Mouse (Mus musculus) liver, adult 2 months (tissue): ENCODE data around the gene Ppp1r14a. TPM values are rescaled to one million over a fixed set of nuclear protein-coding genes. Genes with fewer than 3 reads are reported as not detected.
A peak's percentile ranks its signal among the peaks of the same experiment; 100 is the strongest.

Experiments
- DNase-seq: peaks from one replicate; pipeline ENCODE4 v3.0.0-alpha.2; 2011; ENCODE audit warnings: low read depth, low spot score; ENCODE audit errors: extremely low read depth
- H3K27ac ChIP-seq: fragments of 200-500 bp; replicated peaks from 2 replicates; pipeline ENCODE4 v1.5.1; 2012; ENCODE audit warnings: low read depth, mild to moderate bottlenecking, control low read depth, inconsistent platforms, low read length; ENCODE audit not compliant: insufficient read depth
- H3K27me3 ChIP-seq: fragments of 200-500 bp; 2 replicates; pipeline ENCODE4 v1.6.1; 2012; ENCODE audit warnings: mild to moderate bottlenecking, moderate library complexity, low read length, inconsistent platforms; ENCODE audit not compliant: control insufficient read depth, insufficient read depth
- H3K36me3 ChIP-seq: fragments of 200-500 bp; 2 replicates; pipeline ENCODE4 v1.6.1; 2012; ENCODE audit warnings: low read length, inconsistent platforms; ENCODE audit not compliant: control insufficient read depth, insufficient read depth
- H3K4me1 ChIP-seq: fragments of 200-500 bp; 2 replicates; pipeline ENCODE4 v1.6.1; 2011; ENCODE audit warnings: low read length; ENCODE audit not compliant: control insufficient read depth, insufficient read depth
- H3K4me3 ChIP-seq: fragments of 200-500 bp; 2 replicates; pipeline ENCODE4 v1.5.1; 2011; ENCODE audit warnings: low read depth, mild to moderate bottlenecking, control low read depth, low read length, moderate library complexity; ENCODE audit not compliant: insufficient read depth
- H3K79me2 ChIP-seq: fragments of 200-500 bp; 2 replicates; pipeline ENCODE4 v1.6.1; 2012; ENCODE audit warnings: inconsistent platforms, mild to moderate bottlenecking, low read length, moderate library complexity; ENCODE audit not compliant: control insufficient read depth, insufficient read depth
- H3K9ac ChIP-seq: fragments of 200-500 bp; 2 replicates; pipeline ENCODE4 v1.6.1; 2012; ENCODE audit warnings: low read depth, mild to moderate bottlenecking, control low read depth, inconsistent platforms, low read length
- CTCF ChIP-seq: fragments of 200-500 bp; IDR thresholded peaks from 2 replicates; pipeline ENCODE4 v1.5.1; 2011; ENCODE audit warnings: low read depth, low read length, control low read depth
- POLR2A ChIP-seq: fragments of 200-500 bp; IDR thresholded peaks from 2 replicates; pipeline ENCODE4 v1.6.1; 2011; ENCODE audit warnings: low read length, control low read depth; ENCODE audit not compliant: insufficient read depth; ENCODE audit errors: extremely low read depth
- WGBS: fragments of 180-500 bp; shearing (Covaris S2); methylation state at CpG from one replicate; pipeline ENCODE4 v1.1.7; 2018; 5-methylcytosine and 5-hydroxymethylcytosine counted together
- polyA plus RNA-seq: library from polyadenylated mRNA; depleted of rRNA; stranded (reverse); fragments of >200 nt; gene quantifications from 2 replicates; pipeline ENCODE4 v1.2.3, GENCODE M21; 2012
- total RNA-seq: library from RNA; depleted of rRNA; stranded (reverse); fragments of >200 nt; gene quantifications from 2 replicates; pipeline ENCODE4 v1.2.3, GENCODE M21; 2014

Ppp1r14a gene
- total and polyA plus RNA-seq, 2 experiments: 1.0 to 5.0 TPM

GRCm38 (mm10) chr7:29247706-29248105 lies 41.4 kb upstream of the Ppp1r14a start:
- Histone ChIP-seq H3K79me2 (no peaks in the 10 kb centered on the region), H3K27me3 (no peaks in the 10 kb centered on the region), H3K9ac (peak overlapping the region; percentile 79), H3K4me3 (peak overlapping the region; percentile 76), H3K27ac (peak overlapping the region; percentile 78), H3K4me1 (peaks cover 13% of the 10 kb centered on the region; the same call in 1 of the 2 replicates), H3K36me3 (no peaks in the 10 kb centered on the region)
- TF ChIP-seq POLR2A (no peak), CTCF (no peak)
- 12% methylated on average over 19 of the region's 19 CpGs for WGBS
- peak; percentile 40 for DNase-seq

GRCm38 (mm10) chr7:29248261-29248841 lies 40.8 kb upstream of the Ppp1r14a start, which contains the start of gene 2200002D01Rik:
Gene 2200002D01Rik, minus strand, starts transcription at chr7:29248466.
- DNase-seq: peak; percentile 70
- Histone ChIP-seq H3K79me2 (no peaks in the 10 kb centered on the region), H3K36me3 (no peaks in the 10 kb centered on the region), H3K27ac (peak within 1 kb of the TSS; percentile 78), H3K4me3 (peak within 1 kb of the TSS; percentile 76), H3K9ac (peak within 1 kb of the TSS; percentile 79), H3K4me1 (peaks cover 13% of the 10 kb centered on the region; the same call in 1 of the 2 replicates), H3K27me3 (no peaks in the 10 kb centered on the region)
- TF ChIP-seq POLR2A (no peak), CTCF (peak; percentile 29; the same call in 1 of the 2 replicates)
- 22% methylated on average over 20 of the region's 20 CpGs for WGBS

- H3K36me3 ChIP-seq: no peaks in the 10 kb centered on the region
- H3K4me3 ChIP-seq: no peak overlapping the region
- peak; percentile 80 for DNase-seq
- no peaks in the 10 kb centered on the region for H3K27me3 ChIP-seq
- TF ChIP-seq CTCF (no peak), POLR2A (no peak)
- H3K9ac ChIP-seq: no peak overlapping the region
- peaks cover 26% of the 10 kb centered on the region for H3K4me1 ChIP-seq
- 39% methylated on average over 3 of the region's 3 CpGs for WGBS
- H3K27ac ChIP-seq: 0 out of 2 replicates have a peak overlapping the region, but pooled peaks have one; percentile 18
- H3K79me2 ChIP-seq: no peaks in the 10 kb centered on the region
These were observed 37.9 kb upstream of the Ppp1r14a start for GRCm38 (mm10) chr7:29251166-29251565.

GRCm38 (mm10) chr7:29253842-29254241 lies 35.3 kb upstream of the Ppp1r14a start:
- no peaks in the 10 kb centered on the region for H3K36me3 ChIP-seq
- 26% methylated on average over 5 of the region's 5 CpGs for WGBS
- DNase-seq: peak; percentile 85
- no peak overlapping the region for H3K4me3 ChIP-seq
- no peaks in the 10 kb centered on the region for H3K27me3 ChIP-seq
- peaks cover 18% of the 10 kb centered on the region for H3K4me1 ChIP-seq
- H3K9ac ChIP-seq: no peak overlapping the region
- TF ChIP-seq CTCF (no peak), POLR2A (0 out of 2 replicates have a peak, but pooled peaks have one; percentile 16)
- H3K79me2 ChIP-seq: no peaks in the 10 kb centered on the region
- H3K27ac ChIP-seq: peak overlapping the region; percentile 62

GRCm38 (mm10) chr7:29255875-29256274 lies 33.2 kb upstream of the Ppp1r14a start:
- no peak overlapping the region for H3K9ac ChIP-seq
- H3K36me3 ChIP-seq: no peaks in the 10 kb centered on the region; the same call in 1 of the 2 replicates
- no peaks in the 10 kb centered on the region for H3K79me2 ChIP-seq
- no peak for TF ChIP-seq POLR2A
- TF ChIP-seq CTCF: no peak
- H3K4me3 ChIP-seq: no peak overlapping the region
- peaks cover 16% of the 10 kb centered on the region for H3K4me1 ChIP-seq
- peak; percentile 82 for DNase-seq
- H3K27me3 ChIP-seq: no peaks in the 10 kb centered on the region
- H3K27ac ChIP-seq: 0 out of 2 replicates have a peak overlapping the region, but pooled peaks have one; percentile 22
- 19% methylated on average over 4 of the region's 4 CpGs for WGBS

- no peaks in the 10 kb centered on the region for H3K79me2 ChIP-seq
- no peak for DNase-seq
- no peak overlapping the region for H3K9ac ChIP-seq
- H3K36me3 ChIP-seq: no peaks in the 10 kb centered on the region; the same call in 1 of the 2 replicates
- H3K27me3 ChIP-seq: no peaks in the 10 kb centered on the region
- peaks cover 13% of the 10 kb centered on the region for H3K4me1 ChIP-seq
- no peak overlapping the region for H3K27ac ChIP-seq
- TF ChIP-seq CTCF (no peak), POLR2A (no peak)
- 50% methylated on average over 1 of the region's 1 CpGs for WGBS
- H3K4me3 ChIP-seq: no peak overlapping the region
These were observed 31.7 kb upstream of the Ppp1r14a start for GRCm38 (mm10) chr7:29257368-29257767.
